Mouse (Mus musculus) central nervous system, embryonic 14 days (tissue): ENCODE data around the gene Cdca5. TPM values are rescaled to one million over a fixed set of nuclear protein-coding genes. Genes with fewer than 3 reads are reported as not detected.

Source experiments
- polyA plus RNA-seq: library from polyadenylated mRNA; depleted of rRNA; stranded (reverse); fragments of >200 nt; gene quantifications from 2 replicates; pipeline ENCODE4 v1.2.3, GENCODE M21; 2012; rRNA removed

Cdca5 gene
- polyA plus RNA-seq = 13.7 and 19.6 TPM in 2 replicates

GRCm38 (mm10) chr19:6084478-6085248 lies at the start of gene Cdca5, which contains the start of gene Zfpl1:
Cdca5 (plus strand) TSS chr19:6084983.
Zfpl1 (minus strand) TSS chr19:6084956.

GRCm38 (mm10) chr19:6046294-6047153 lies 38.3 kb upstream of the Cdca5 start, which contains the start of gene Syvn1:
Syvn1 (plus strand) TSS chr19:6046576.

GRCm38 (mm10) chr19:6057313-6058096 lies 27.3 kb upstream of the Cdca5 start, which contains the start of the genes Mrpl49 and Fau:
Mrpl49 (minus strand) TSS chr19:6057785.
Fau (plus strand) TSS chr19:6057844.

GRCm38 (mm10) chr19:6061021-6061533 lies 23.7 kb upstream of the Cdca5 start, which contains the start of gene Znhit2:
Znhit2 (plus strand) TSS chr19:6061192.

GRCm38 (mm10) chr19:6067724-6068415 lies 16.9 kb upstream of the Cdca5 start, which contains the start of gene Tm7sf2:
Tm7sf2 (minus strand) TSS chr19:6068373.

GRCm38 (mm10) chr19:6076564-6077393 lies 8.0 kb upstream of the Cdca5 start, which contains the start of gene Vps51:
Vps51 (minus strand) TSS chr19:6077231.

GRCm38 (mm10) chr19:6079983-6080480 lies 4.8 kb upstream of the Cdca5 start, which contains the start of gene Tmem262:
Tmem262 (plus strand) TSS chr19:6080033.

GRCm38 (mm10) chr19:6082156-6082555 lies 2.6 kb upstream of the Cdca5 start, which contains the start of gene Gm28374:
Gm28374 (minus strand) TSS chr19:6082256.

GRCm38 (mm10) chr19:6094119-6094518 lies 9.3 kb downstream of the Cdca5 start, which contains the start of gene AC131692.1:
AC131692.1 (plus strand) TSS chr19:6094419.

GRCm38 (mm10) chr19:6105586-6105985 lies 20.8 kb downstream of the Cdca5 start, which contains the start of gene Naaladl1:
Naaladl1 (plus strand) TSS chr19:6105782.

GRCm38 (mm10) chr19:6117986-6118676 lies 33.3 kb downstream of the Cdca5 start, which contains the start of gene Sac3d1:
Sac3d1 (minus strand) TSS chr19:6118650.

GRCm38 (mm10) chr19:6127760-6128341 lies 43.1 kb downstream of the Cdca5 start, which contains the start of gene Snx15:
Snx15 (minus strand) TSS chr19:6128304.

GRCm38 (mm10) chr19:6140678-6141393 lies 56.1 kb downstream of the Cdca5 start, which contains the start of gene Batf2:
Batf2 (plus strand) TSS chr19:6140983.

GRCm38 (mm10) chr19:6141394-6141749 lies 56.6 kb downstream of the Cdca5 start, which contains the start of gene Arl2:
Arl2 (minus strand) TSS chr19:6141548.

